In genomic region chr11:76889339-76890164, GRCm38 (mm10) we compare ENCODE assay signal across 9 mouse cellular contexts. TPM values are rescaled to one million over a fixed set of nuclear protein-coding genes. Genes with fewer than 3 reads are reported as not detected.
DNase-seq lines count a peak whose midpoint lies in the region; ATAC-seq and TF ChIP-seq lines count a peak whose summit lies in the region.
"Had no signal": no experiment of that assay in that cellular context is flagged by ENCODE, and none has a peak within 500 bp of the region (broad histone marks: within the 10 kb centered on the region; RNA-seq: fewer than 3 reads in every experiment).

No protein-coding gene starts in this region.

- no peak overlapping the region for H3K4me3 ChIP-seq in liver, adult 2 months (ENCODE audit: insufficient read depth, low read depth, low read length)
- no peak overlapping the region for H3K4me3 ChIP-seq in stomach, embryonic 16.5 days (replicated peaks; ENCODE audit: low read length)
- no peak overlapping the region for H3K4me3 ChIP-seq in left cerebral cortex, adult 2 months
- H3K4me3 ChIP-seq: hindbrain, embryonic 15.5 days had no signal

- no peaks in the 10 kb centered on the region for H3K27me3 ChIP-seq in liver, adult 2 months (ENCODE audit: control insufficient read depth, insufficient read depth, low read length)
- no peaks in the 10 kb centered on the region for H3K27me3 ChIP-seq in stomach, embryonic 16.5 days (ENCODE audit: control insufficient read depth, insufficient read depth, low read length)
- H3K27me3 ChIP-seq: hindbrain, embryonic 15.5 days had no signal

- H3K79me2 ChIP-seq in liver, adult 2 months (ENCODE audit: control insufficient read depth, insufficient read depth, low read length) = no peaks in the 10 kb centered on the region

- intact Hi-C loops in heart, postnatal 14 days (cut with DNase I) = no loop called here
- intact Hi-C loops in left cerebral cortex, adult 2 months (cut with DNase I) = loop anchor here (5.0 to 10.0 kb wide), 2 partner anchors 77 to 215 kb away; partner anchors contain the start of genes Bhlha9 and Trarg1
- intact Hi-C loops in left cerebral cortex, postnatal 4 days (cut with DNase I) = no loop called here

- no peaks in the 10 kb centered on the region for H3K36me3 ChIP-seq in liver, adult 2 months (ENCODE audit: control insufficient read depth, insufficient read depth, low read length)
- no peaks in the 10 kb centered on the region for H3K36me3 ChIP-seq in stomach, embryonic 16.5 days (ENCODE audit: control insufficient read depth, insufficient read depth, low read length)
- H3K36me3 ChIP-seq: hindbrain, embryonic 15.5 days had no signal

- H3K4me2 ChIP-seq in stomach, embryonic 16.5 days (ENCODE audit: low read depth, low read length) = no peak overlapping the region
- H3K4me2 ChIP-seq: hindbrain, embryonic 15.5 days had no signal

- no peak for TF ChIP-seq CTCF in liver, adult 2 months (IDR thresholded peaks at IDR 0.05; ENCODE audit: low read depth, low read length)
- TF ChIP-seq CTCF in left cerebral cortex, adult 2 months (IDR thresholded peaks at IDR 0.05) = no peak

- H3K27ac ChIP-seq in liver, adult 2 months (replicated peaks; ENCODE audit: insufficient read depth, low read depth, low read length) = peak overlapping the region; percentile 63
- H3K27ac ChIP-seq in stomach, embryonic 16.5 days (ENCODE audit: low read length) = peak overlapping the region; percentile 35
- no peak overlapping the region for H3K27ac ChIP-seq in left cerebral cortex, adult 2 months
- H3K27ac ChIP-seq: hindbrain, embryonic 15.5 days had no signal

- no peaks in the 10 kb centered on the region for H3K4me1 ChIP-seq in liver, adult 2 months (ENCODE audit: control insufficient read depth, insufficient read depth, low read length)
- peaks cover 22% of the 10 kb centered on the region for H3K4me1 ChIP-seq in stomach, embryonic 16.5 days (ENCODE audit: control insufficient read depth, insufficient read depth, low read length)
- H3K4me1 ChIP-seq: hindbrain, embryonic 15.5 days had no signal

- no peaks in the 10 kb centered on the region for H3K9me3 ChIP-seq in stomach, embryonic 16.5 days (replicated peaks; ENCODE audit: control insufficient read depth, low read length)
- H3K9me3 ChIP-seq: hindbrain, embryonic 15.5 days had no signal

- no peak overlapping the region for H3K9ac ChIP-seq in liver, adult 2 months (ENCODE audit: low read depth, low read length)
- peak overlapping the region; percentile 37; the same call in 1 of the 2 replicates for H3K9ac ChIP-seq in stomach, embryonic 16.5 days (ENCODE audit: low read length)
- H3K9ac ChIP-seq: hindbrain, embryonic 15.5 days had no signal

- DNase-seq in urinary bladder, postnatal 14 days (ENCODE audit: low spot score) = peak; percentile 37
- no peak for DNase-seq in urinary bladder, postnatal 25 days (ENCODE audit: low spot score)
- peak; percentile 33 to 35 for DNase-seq in heart, postnatal 14 days
- DNase-seq in liver, adult 2 months (ENCODE audit: extremely low read depth, low read depth, low spot score) = peak; percentile 26
- no peak for DNase-seq in left cerebral cortex, adult 2 months (ENCODE audit: extremely low spot score in 1 of 2, low spot score in 2 of 2)
- DNase-seq in left cerebral cortex, postnatal 4 days = no peak
- DNase-seq in left cerebral cortex, adult 8-10 months (ENCODE audit: low spot score in 2 of 2) = no peak

- 50% methylated on average over 10 of the region's 10 CpGs for WGBS in liver, adult 2 months
- WGBS in stomach, embryonic 16.5 days = 32% methylated on average over 10 of the region's 10 CpGs

- ATAC-seq in stomach, embryonic 16.5 days (ENCODE audit: insufficient read depth, low FRiP score) = peak; percentile 53; the same call in 1 of the 2 replicates

- no peak for TF ChIP-seq POLR2A in liver, adult 2 months (IDR thresholded peaks at IDR 0.05; ENCODE audit: extremely low read depth, insufficient read depth, low read length)

RNA-seq across cellular contexts. Expression of gene Tmigd1, which starts 12.4 kb away (rescaled TPM):
- under 1 TPM; 0.80 to 0.84 TPM for total RNA-seq in heart, postnatal 14 days (2021)
- total RNA-seq in liver, adult 2 months (2014; rRNA removed) = not detected in 2 replicates
- polyA plus RNA-seq in liver, adult 2 months (2012; rRNA removed) = not detected in 2 replicates
- 0.36 and 0.37 TPM in 2 replicates for polyA plus RNA-seq in stomach, embryonic 16.5 days (2015; fragmentation: Nextera tagmentation; extraction: Ambion mirVana)
- total RNA-seq in left cerebral cortex, adult 2 months (2021) = not detected
- total RNA-seq in left cerebral cortex, postnatal 4 days (2021) = not detected
- total RNA-seq in left cerebral cortex, adult 8-10 months (2022) = not detected
- polyA plus RNA-seq: hindbrain, embryonic 15.5 days had no signal

RNA-seq across cellular contexts. Expression of gene Blmh, which starts 35.1 kb away (rescaled TPM):
- 10 to 100 TPM; 46.0 to 47.1 TPM for total RNA-seq in heart, postnatal 14 days (2021)
- 43.6 and 45.8 TPM in 2 replicates for total RNA-seq in liver, adult 2 months (2014; rRNA removed)
- 8.6 and 10.3 TPM in 2 replicates for polyA plus RNA-seq in liver, adult 2 months (2012; rRNA removed)
- polyA plus RNA-seq in stomach, embryonic 16.5 days (2015; fragmentation: Nextera tagmentation; extraction: Ambion mirVana) = 124 and 133 TPM in 2 replicates
- total RNA-seq in left cerebral cortex, adult 2 months (2021) = 10 to 100 TPM; 52.4 to 58.8 TPM
- total RNA-seq in left cerebral cortex, postnatal 4 days (2021) = 10 to 100 TPM; 80.8 to 89.7 TPM
- 10 to 100 TPM; 65.4 to 69.3 (median 68.7) TPM for total RNA-seq in left cerebral cortex, adult 8-10 months (2022)

RNA-seq across cellular contexts. Expression of gene Cpd, which starts 42.7 kb away (rescaled TPM):
- total RNA-seq in heart, postnatal 14 days (2021) = 10 to 100 TPM; 51.4 to 58.7 TPM
- 17.0 and 22.6 TPM in 2 replicates for total RNA-seq in liver, adult 2 months (2014; rRNA removed)
- polyA plus RNA-seq in liver, adult 2 months (2012; rRNA removed) = 4.8 and 5.0 TPM in 2 replicates
- polyA plus RNA-seq in stomach, embryonic 16.5 days (2015; fragmentation: Nextera tagmentation; extraction: Ambion mirVana) = 10.2 and 10.5 TPM in 2 replicates
- total RNA-seq in left cerebral cortex, adult 2 months (2021) = 10 to 100 TPM; 53.0 to 56.8 TPM
- 10 to 100 TPM; 56.8 to 56.9 TPM for total RNA-seq in left cerebral cortex, postnatal 4 days (2021)
- total RNA-seq in left cerebral cortex, adult 8-10 months (2022) = 10 to 100 TPM; 53.6 to 58.6 (median 54.1) TPM

Comparison
In these comparisons a context has a peak if more than half of its experiments do, and no peak if none do; other contexts are left out.
1. DNase-seq: peak in urinary bladder, postnatal 14 days (single experiment), heart, postnatal 14 days (2 of 2) and liver, adult 2 months (single experiment); none in urinary bladder, postnatal 25 days (single experiment), left cerebral cortex, adult 2 months (0 of 2), left cerebral cortex, postnatal 4 days (single experiment) and left cerebral cortex, adult 8-10 months (0 of 2).